Mouse (Mus musculus) heart, adult 11 months (tissue): Measurements from ENCODE around the gene Gm5169.
"Not testable (repeated sequence)": the region's sequence is repeated elsewhere in the genome, so short reads cannot be mapped to it uniquely, and the experiment has no call there.

Source experiments
- DNase-seq: peaks from one replicate; pipeline ENCODE4 v3.0.0; 2022

Gene Gm5169

GRCm38 (mm10) chrX:25301355-25301754 lies at the start of gene Gm5169:
Gene Gm5169 (minus strand): TSS chrX:25301455.
- not testable (repeated sequence) for DNase-seq

- DNase-seq, result not testable (repeated sequence)
These were observed 46.2 kb upstream of the Gm5169 start for GRCm38 (mm10) chrX:25347424-25347823.
